Mouse (Mus musculus) subcutaneous adipose tissue, adult 2 months (tissue): ENCODE measurements around the gene Ankrd45. TPM values are rescaled to one million over a fixed set of nuclear protein-coding genes. Genes with fewer than 3 reads are reported as not detected.

ENCODE experiments used
- polyA plus RNA-seq: library from polyadenylated mRNA; depleted of rRNA; stranded (reverse); fragments of >200 nt; gene quantifications from 2 replicates; pipeline ENCODE4 v1.2.3, GENCODE M21; 2012; ENCODE audit warnings: low replicate concordance; rRNA removed

Gene Ankrd45
- polyA plus RNA-seq: 0.15 TPM in 1 of 2 replicates, not detected in the other

DNA sequence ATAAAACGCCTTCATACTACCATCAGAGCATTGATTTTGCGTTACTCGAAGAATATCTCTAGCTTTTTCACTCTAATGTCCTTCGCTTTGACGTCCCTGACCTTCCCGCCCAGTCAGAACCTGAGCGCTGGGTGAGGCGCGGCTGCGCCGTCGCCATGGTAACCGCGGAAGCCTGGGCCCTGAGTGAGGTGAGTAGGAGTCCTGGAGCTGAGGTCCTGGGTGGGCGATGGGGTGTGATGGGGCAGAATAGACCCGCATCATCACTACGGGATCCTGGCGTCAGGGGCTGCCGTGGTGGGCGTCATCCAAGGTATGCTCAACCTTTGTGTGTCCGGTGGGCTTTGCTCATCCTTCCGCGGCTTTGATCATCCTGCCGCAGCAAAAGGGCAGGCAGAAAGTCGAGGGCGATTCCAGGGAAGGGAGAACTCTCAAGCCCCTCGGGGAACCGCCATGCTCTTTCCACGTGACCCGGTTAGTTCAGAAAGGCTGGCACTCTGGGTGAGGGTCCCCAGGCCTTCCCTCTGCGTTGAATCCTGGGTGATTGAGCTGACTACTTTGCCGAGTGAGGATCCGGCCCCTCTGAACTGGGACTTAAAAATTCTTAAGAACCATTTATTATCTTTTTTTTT, at the start of gene Ankrd45:
TSS of gene Ankrd45 (plus strand) at position 161 of the 629 bp plus-strand sequence.

DNA sequence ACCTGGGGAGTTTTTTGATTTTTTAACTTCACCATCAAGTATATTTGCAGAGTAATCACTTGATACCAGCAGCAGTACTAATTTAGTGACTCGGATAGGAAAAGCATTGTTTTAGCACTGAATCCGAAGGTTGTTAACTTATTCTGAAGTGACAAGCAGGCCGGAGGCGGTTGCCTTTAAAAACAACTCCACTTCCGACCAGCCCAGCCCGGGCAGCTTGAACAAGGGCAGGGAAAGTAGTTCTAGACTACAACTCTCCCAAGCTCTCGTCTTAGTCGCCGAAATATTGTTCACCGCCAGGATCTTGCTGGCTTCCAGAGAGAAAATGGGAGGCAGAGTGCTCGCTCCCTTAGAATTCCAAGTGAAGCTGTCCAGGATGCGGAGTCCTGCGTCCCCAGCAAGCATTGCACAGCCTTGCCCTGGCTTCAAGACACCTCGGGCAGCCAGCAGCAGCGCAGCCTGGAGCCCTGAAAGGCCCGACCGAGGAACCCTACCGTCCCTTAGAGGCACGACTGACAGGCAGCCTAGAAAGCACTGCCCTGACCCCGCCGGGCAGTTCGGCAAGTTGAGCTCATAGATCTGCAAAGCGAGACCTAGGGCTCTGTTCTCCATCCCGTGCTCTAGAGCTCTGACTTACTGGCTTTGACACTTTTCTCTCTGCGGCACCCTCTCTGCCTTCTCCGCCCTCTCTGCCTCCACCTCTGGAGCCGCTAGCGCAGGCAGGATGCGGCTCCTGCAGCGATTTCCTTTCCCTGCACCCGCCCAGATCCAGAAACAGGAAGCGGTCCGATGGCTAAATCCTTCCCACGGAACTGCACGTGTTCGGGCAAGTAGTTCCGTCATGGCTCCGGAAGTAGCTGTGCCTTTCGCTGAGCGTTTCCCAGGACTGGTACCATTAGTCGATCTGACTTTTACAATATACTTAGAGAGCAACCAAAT, 11.5 kb upstream of the Ankrd45 start, which contains the start of gene Klhl20:
TSS of gene Klhl20 (minus strand) at position 786 of the 939 bp plus-strand sequence.

DNA sequence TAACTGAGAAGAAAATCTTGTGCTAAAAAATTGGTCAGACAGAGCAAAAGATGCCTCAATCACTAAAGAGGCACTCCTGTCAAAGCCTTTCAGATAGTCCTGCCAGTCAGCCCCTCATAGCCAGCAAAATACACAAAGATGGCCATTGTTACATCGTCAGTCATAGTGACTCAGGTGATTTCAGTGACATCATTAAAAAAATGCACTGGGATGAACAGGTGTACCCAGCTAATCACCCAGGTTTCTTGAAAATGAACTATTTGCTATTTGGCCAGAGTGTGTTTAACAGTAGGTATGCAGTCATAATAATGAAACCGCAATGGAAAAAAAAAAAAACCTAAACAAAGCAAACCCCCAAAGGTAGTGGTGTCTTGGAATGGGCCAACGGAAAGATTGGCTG, 16.7 kb downstream of the Ankrd45 start, which contains the start of gene Tex50:
TSS of gene Tex50 (minus strand) at position 101 of the 400 bp plus-strand sequence.

Other genes starting within 250 kb of the Ankrd45 start
- 17.3 and 27.5 TPM in 2 replicates for gene Rc3h1, start 236.3 kb upstream of the Ankrd45 start, polyA plus RNA-seq
- 0.52 and 1.9 TPM in 2 replicates for gene Serpinc1, start 164.1 kb upstream of the Ankrd45 start, polyA plus RNA-seq
- 2.3 and 3.6 TPM in 2 replicates for gene Zbtb37, start 107.8 kb upstream of the Ankrd45 start, polyA plus RNA-seq
- gene Dars2, start 72.0 kb upstream of the Ankrd45 start, polyA plus RNA-seq: 22.1 and 27.2 TPM in 2 replicates
- 1.3 and 1.8 TPM in 2 replicates for gene Cenpl, start 72.0 kb upstream of the Ankrd45 start, polyA plus RNA-seq
- gene Klhl20, start 11.2 kb upstream of the Ankrd45 start, polyA plus RNA-seq: 9.4 and 12.8 TPM in 2 replicates
- not detected in 2 replicates for gene Tex50, start 16.6 kb downstream of the Ankrd45 start, polyA plus RNA-seq
- gene Prdx6, start 108.5 kb downstream of the Ankrd45 start, polyA plus RNA-seq: 132 and 406 TPM in 2 replicates